Mouse (Mus musculus) c-Kit-positive CD71-positive TER-119-negative erythroid progenitor cells, embryonic 14.5 days (primary cell): Measurements from ENCODE around the gene Pex14.
"Not testable (repeated sequence)": the region's sequence is repeated elsewhere in the genome, so short reads cannot be mapped to it uniquely, and the experiment has no call there.

Source experiments
- DNase-seq: peaks from one replicate; pipeline ENCODE4 v3.0.0-alpha.2; 2013; ENCODE audit warnings: low read depth

Gene Pex14

DNA sequence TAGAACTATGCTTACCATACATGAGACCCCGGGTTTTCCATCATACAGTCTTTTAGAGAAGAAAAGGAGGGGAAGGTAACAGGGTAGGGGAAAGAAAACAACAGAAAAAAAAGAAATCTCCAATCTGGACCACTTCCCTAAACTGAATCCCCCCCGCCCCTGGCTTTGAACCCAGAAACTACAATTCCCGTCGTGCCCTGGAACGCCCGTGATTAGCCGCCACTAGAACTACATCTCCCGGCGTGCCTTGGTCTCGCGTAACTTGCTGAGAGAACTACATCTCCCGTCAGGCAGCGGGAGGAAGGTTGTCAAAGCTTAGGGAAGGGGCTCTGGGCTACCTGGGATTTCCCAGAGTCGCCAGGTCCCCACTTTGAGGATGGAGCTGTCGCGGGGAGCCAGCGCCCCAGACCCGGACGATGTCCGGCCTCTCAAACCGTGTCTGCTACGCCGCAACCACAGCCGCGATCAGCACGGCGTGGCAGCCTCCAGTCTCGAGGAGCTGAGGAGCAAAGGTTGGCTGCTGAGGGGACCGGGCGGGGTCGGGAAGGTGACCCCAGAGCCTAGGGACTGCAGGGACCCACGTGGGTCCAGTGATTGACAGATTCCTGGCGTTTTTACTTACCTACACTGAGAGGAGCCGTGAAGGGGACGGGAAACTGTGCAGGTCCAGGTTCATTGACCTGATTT, 4.3 kb upstream of the Pex14 start, which contains the start of gene Dffa:
TSS of gene Dffa (plus strand) at position 272 of the 687 bp plus-strand sequence.
- DNase-seq, result peak; percentile 87

DNA sequence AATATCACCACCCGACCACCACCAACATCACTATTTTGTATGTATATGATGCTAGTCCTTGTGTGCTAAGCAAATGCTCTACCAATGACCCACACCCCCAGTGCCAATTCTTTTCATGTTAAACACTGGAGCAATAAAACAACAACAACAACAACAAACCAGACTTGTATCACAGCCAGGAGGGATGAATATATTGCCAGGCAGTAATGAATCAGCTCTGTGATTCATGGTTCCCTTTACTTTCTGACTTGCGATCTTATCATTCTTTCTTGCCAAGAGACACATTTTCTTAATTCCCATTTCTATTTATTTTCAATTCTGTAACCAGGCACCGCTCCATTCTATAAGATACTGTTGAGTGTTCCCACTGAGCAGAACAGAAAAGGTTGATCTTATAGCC, 1.8 kb upstream of the Pex14 start:
- no peak for DNase-seq

DNA sequence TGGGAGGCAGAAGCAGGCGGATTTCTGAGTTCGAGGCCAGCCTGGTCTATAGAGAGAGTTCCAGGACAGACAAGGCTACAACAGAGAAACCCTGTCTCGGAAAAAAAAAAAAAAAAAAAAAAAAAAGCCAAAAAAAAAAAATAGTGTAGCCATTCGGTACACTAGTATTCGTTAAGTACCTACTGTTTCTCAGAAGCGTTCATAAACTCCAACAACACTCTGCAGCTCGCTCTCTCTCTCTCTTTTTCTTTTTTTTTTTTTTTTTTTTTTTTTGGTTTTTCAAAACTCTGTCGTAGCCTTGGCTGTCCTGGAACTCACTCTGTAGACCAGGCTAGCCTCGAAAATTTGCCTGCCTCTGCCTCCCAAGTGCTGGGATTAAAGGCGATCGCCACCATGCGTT, 773 bp upstream of the Pex14 start:
- not testable (repeated sequence) for DNase-seq

DNA sequence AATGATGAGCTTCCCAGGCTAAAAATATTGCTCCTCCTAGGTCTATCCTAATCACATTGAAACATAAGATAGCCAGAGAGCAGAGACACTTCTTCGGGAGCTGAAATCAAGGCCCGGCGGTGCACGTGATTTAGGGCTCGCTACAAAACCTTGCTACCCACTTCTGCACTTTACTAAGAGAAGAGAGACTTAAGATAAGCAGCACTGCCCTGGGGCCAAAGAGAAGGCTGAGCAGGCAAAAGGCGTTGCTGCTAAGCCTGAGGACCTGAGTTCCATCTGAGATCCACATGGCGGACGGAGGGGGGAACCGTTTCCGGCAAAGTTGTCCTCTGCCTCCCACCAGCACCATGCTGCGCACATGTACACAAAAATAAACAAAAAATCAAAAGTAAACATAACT, 1.1 kb downstream of the Pex14 start:
- peak; percentile 20 for DNase-seq

DNA sequence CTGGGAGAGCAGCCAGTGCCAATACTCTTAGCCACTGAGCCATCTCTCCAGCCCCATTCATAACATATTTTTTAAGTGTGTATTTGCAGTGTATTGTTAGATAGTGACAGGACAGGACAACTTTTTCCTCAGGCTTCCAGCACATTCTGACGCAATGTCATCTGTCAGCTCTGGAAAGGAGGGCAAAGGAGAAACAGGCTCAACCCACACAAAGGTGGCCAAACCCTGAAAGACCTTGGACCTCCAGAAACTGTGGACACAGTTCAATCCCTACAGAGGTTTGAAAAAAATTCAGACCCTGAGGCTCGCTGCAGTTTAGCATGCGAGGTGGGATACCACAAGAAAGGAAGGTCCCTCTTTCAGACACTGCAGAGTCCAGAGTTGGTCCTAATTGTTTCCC, 1.7 kb downstream of the Pex14 start:
- no peak for DNase-seq

DNA sequence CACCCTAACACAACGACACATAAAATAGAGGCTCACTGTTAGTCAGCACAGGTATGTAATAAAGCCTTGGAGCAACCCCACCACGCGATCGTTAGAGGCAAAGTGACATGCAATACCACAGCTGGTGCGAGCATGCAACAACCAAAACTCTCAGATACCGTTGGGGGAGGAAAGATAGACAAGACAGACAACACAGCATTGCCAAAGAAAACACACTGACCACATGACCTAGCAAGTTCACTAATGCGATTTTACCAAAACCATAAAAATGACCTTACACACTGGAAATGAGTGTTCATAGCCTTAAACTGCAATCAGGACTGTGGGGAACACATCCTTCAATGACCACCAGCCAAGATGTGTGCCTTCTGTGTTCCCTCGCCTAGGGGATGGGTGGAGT, 8.3 kb downstream of the Pex14 start:
- no peak for DNase-seq

DNA sequence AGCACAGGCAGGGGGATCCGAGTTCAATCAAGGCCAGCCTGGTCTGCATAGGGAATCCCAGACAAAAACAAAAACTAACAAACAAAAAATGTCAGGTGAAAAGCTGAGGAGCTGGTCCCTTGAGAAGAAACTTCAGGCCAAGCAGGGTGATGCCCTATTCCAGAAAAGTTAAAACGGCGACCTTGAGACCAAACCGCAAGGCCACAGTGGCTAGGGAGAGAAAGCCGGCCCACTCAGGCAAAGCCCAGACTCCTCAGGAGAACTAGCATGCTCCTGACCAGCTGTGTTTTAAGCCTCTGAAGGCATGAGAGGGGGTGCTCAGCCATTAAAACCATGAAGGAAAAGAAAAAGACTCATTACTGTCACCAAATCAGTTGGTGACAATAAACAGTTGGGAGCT, 14.3 kb downstream of the Pex14 start:
- DNase-seq, result no peak

DNA sequence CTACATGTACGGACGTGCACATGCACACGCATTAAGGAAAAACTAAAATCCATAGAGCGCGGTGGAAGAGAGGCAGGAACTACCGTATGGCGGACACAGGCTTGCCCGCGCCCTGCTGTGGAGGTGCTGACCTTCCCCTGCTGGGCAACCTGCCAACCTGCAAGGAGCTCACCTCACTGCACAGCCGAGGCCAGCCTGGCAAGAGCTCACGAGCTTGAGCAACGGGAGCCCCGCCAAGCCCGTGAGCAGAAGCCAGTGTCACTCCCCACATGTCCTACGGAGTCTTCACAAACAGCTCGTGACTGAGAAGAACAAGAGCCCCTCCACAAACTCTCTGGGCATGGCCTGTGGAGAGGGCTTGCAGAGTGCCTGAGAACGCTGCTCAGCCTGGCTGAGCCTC, 18.1 kb downstream of the Pex14 start:
- no peak for DNase-seq

DNA sequence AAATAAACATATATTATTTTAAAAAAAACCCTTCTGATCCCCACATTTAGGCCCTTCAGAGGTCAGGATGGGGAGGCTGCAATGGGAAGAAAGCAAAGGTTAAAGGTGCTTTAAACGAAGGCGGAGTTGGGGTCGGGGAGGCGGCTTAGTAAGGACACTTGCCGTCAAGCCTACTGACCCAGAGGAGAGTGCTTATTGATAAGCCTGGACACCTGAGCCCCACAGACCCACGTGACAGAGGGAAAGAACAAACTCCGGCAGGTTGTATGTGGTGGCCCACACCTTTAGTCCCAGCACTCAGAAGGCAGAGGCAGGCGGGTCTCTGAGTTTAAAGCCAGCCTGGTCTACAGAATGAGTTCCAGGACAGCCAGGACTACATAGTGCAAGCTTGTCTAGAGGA, 19.6 kb downstream of the Pex14 start:
- no peak for DNase-seq

DNA sequence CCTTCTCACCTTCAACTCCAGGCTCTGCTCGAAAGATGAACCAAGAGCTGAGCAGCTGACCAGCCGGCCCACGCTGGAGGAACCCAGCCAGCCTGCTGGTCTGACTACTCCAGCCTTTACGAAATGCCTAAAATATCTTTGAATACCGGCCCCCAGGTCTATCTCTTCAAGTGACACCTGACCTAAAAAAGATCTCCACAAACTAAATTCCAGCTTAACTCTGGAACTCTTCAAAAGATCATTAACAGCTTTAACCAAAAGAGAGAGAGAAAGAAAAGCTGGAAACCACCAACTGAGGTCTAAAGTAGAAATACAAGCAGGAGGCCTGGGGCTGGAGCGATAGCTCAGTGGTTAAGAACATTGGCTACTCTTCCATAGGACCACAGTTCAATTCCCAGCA, 20.0 kb downstream of the Pex14 start:
- no peak for DNase-seq

DNA sequence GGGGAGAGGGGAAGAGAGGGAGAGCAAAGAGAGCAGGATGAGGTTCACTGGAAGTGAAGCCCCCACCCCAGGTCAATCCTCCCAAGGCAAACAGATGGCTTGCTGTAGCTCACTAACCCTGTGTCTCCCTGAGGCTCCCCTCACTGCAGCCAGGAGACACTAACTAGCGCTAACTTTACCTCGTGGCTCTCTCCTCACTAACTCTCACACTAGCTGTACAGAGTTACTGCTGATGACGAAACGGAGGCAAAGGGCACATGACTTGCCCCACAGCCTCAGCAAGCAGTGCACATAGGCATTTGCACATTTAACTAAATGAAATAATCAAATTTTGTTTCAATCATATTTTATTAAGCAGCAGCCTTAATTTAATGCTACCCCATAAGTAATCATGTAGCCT, 21.4 kb downstream of the Pex14 start:
- DNase-seq, result no peak

DNA sequence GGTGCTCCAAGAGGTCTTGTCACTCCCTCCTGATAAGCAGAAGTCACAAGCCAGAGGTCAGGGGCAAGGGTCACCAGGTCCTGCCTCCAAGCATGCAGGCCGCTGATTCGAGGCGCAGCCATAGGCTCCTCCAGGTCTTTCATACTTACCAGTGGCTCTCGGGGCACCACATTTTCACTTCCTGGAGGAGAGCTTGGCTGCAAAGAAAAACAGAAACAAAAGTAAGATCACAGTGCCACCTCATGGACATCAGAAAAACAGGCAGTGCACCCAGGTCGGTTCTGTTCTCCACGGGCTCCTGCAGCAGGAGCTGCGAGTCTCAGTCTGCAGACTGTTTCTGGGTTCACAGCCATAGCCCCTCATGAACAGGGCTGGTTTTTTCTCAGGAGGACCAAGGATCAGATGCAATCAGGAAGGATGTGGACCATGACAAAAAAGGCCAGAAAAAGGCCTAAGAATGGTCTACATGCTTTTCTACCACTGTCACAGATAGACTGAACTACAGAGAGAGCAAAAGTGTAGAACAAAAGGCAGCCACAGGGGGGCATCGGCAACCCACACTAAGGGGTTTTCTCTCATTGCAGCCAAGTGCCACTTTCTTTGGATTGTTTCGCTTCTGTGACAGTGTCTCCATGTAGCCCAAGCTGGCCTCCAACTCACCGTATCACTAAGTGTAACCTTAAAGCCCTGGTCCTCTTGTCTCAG, 23.7 kb downstream of the Pex14 start:
- DNase-seq, result peak; percentile 47

DNA sequence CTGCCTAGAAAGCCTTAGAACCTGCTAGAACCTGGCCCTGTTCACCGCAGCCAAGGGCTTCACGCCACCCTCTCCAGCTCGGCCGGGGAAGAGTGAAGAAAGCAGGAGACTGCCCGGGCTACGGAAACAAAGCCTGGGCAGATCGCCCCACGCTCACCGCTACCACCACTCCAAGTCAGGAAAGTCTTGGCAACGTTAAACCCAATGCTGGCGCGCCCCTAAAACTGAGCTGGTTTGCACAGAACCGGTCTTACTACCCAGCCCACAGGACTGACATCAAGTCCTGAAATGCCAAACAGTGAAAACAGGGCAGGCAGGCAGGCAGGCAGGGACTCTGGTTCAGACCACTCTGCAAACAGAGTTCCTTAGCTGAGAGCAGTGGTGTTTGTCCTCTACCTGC, 24.6 kb downstream of the Pex14 start:
- DNase-seq, result no peak

DNA sequence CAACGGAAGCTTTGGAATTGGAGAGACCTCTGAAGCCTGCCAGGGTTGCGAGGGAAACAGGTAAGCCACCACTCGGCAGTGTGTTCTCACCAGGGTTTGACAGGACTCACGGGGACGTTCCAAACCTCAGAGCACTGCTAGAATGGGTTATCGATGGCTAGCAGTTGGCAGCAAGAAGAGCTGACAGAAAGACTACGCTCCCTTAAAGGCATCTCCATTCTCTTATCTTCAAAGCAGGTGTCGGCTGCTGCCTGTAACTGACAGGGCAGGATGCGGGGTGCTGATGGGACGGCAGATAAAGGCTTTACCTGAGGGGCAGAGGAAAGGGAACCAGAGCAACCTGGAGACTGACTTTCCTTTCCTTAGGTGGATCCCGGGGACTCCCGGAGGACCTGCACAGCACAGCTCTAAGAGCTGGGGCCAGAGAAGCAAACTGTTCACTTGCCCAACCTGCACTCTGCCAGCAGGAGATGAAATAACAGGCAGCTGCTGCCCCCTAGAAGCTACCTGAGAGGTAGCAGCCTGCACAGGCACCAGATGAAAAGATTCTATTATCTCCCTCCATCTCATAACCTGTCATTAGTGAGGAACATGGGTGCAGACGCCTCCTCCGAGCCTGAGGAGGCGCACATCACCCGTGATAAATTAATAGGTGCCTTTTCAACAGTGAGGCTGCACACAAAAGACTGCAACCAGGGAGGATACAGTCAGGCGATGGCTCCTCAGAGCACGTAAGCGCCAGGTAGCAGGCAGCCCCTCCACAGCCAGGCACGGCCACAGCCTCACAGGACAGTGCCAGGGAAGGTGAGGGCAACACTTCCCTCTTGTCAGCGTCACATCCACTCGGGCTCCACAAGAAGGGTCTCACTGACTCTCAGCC, 32.8 kb downstream of the Pex14 start:
- DNase-seq, result no peak

DNA sequence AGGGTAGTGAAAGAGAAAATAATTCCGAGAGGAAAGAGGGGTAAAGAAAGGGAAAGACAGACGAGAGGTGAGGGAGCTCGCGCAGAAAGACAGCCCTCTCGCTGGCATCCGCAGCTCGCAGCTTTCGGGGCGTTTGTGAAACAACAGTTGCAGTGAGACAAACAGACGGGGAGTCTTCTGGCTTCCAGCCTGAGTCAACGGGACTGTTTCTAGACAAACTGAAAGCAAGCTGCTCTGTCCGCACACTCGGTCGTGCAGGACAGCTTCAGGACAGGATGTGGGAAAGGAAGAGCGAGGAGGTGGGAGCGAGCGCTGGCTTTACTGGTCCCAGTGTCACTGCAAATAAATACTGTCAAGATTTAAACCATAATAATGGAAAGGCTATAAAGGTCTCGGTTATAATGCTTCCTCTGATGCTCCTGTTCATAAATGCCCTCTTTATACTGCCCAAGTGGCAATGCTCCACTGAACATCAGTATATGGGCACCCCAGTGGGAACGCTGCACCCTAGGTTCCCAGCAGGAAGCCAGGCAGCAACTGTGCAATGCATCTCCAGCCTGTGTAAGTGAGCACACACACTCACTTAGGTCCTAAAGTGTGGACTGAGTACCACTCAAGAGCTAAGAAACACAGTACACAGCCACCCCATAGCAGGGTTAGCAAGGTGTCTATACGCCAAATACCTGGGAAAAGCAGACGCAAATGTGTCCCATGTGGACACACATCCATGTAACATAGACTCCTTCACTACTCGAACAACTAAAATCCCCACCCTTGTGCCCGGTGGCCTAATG, 35.4 kb downstream of the Pex14 start:
- no peak for DNase-seq

DNA sequence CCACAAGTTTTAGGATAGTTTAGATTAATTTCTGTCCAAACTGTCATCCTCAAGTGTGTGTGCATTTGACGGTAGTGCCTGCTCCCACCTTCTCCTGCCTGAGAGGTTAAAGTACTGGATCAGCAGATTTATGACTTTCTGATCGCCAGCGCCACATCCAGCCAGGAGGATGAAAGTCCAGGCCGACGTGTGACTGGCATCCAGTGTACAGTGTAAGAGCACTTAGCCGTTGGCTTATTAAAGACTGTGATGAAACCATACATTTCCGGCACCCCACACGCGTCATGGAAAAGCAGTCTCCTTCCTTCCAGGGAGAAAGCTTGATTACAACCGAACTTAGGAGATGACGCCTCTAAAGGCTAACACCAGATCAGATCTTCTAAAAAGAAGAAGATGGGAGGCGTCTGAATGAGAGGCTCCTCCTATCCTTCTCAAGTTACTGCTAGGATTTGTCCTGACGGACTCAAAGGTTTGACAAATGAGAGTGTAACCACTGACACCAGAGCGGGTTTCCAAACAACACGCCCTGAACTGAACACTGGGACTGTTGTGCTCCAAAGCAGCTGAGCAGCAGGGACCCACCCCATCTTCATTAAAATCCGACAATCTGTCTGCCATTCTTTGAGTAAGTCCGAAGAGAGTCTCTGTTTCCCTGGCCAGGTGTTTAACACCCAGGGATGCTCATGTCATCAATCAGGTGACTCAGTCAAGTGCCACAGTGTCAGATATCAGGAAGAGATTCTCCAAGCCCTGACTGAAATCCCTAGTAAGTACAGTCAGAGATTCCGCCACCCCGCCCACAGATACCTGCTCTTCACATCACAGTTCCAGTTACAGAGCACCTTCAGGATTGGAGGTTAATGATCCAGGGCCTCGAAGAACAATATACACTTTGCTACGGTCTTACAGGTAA, 37.0 kb downstream of the Pex14 start:
- DNase-seq, result no peak

DNA sequence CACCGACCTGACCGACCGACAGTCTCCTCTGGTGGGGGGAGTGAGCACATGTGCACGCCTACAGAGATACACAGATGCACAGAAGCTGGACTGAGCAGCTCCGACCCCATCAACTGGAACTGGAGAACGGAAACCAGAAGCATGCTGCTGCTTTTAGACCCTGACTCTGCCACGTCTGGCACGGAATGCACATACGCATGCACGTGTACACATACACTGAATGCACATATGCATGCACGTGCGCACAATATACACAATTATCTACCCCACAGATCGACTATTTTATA, 38.3 kb downstream of the Pex14 start:
- DNase-seq, result no peak

DNA sequence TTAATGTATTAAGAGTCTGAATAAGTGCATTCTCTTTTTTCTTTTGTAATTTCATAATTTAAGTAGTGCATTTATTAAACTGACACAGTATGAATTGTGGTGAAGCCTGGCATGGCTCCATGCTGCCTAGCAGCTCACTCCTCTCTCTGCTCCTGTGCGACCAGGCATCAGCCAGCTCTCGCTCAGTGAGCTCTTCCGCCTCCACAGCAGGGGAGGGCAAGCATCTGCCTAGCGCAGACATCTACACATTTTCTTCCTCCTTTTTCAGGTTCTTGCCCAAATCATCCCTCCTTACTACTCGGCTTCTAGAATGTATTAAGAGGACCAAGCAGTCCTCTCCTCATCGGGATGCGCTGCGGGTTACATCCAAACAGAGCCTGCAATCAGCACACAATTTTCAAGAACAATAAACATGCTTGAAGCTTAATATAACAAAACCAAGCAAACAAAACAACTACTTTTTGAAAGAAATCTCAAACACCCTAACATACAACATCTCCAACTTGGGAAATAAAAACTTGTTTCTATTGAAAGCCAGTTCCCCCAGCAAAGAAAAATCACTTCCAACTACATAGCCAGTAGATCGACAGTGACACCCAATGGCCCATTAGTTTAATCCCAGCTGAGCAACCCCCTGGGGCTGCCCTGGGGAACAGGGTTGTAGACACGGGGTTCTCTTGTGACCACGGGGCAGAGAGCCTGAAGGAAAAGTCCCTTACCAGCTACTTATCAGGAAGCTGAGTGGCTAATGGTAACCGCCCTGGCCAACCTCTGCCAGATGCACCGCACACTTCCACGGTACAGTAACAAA, 38.9 kb downstream of the Pex14 start:
- DNase-seq, result no peak

DNA sequence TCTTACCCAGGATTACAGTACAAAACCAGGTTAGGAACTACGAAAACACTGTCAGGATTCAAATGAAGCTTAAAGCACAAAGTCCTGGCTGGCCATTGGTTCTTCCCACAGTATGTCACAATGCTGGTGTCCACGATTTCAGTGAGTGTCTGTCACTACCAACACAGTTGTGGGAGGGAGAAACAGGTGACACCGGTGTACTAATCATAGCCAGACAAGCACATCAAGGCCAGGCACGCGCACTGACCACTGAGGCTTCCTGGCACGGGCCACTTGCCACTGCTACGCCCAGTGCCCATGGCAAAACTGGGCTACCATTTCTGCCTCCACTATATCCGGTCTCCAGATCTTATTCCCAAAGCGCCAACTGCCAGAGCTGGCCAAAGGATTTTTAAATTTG, 40.0 kb downstream of the Pex14 start:
- DNase-seq, result no peak

DNA sequence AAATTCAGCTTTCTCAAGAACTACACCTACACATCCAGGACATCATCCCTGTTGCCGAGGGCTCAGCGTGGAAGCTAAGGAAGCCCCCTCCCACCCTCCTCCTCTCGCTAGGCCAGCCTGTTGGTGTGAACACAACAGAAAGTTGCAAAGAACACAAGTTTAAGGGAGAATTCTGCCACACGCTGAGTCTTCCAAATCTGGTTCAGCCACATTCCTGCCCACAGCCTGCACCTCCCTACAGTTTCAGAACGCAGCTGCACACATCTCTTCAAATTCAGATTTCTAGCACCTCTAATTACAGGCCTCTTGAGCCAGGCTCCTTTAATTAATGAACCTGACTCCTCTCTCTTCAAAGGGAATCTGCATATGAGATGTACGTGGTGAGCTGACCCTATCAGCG, 41.4 kb downstream of the Pex14 start:
- DNase-seq, result no peak
